Mouse (Mus musculus) liver, embryonic 14.5 days (tissue): ENCODE data around the gene Dpt.

Source experiments
- CTCF ChIP-seq: IDR thresholded peaks from 2 replicates; pipeline ENCODE4 v1.5.1; 2016; ENCODE audit warnings: antibody characterized with exemption, low read depth, control low read depth
- EP300 ChIP-seq: IDR thresholded peaks from 2 replicates; pipeline ENCODE4 v1.6.1; 2016; ENCODE audit warnings: antibody characterized with exemption, low read depth

DNA sequence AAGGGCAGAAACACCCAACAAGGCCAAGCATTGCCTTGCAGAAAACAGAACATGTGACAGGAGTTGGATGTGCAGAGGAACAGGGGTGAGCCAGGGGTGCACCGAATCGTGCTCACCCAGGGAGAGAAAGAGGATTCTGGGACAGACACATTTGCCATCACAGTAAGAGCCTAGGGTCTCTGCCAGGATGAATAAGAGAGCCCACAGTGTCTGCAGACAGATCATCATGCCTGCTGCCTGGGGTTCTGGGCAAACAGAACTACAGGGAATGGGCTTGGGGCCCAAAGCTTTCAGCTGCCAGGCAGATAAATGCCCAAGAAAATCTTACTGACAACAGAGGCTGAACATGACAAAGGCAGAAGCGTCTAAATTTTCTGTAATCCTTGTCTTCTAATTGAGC is 14.9 kb downstream of the Dpt start:
- TF ChIP-seq EP300 (no peak), CTCF (no peak)
